In genomic region chr2:73510025-73510288, GRCm38 (mm10) we compare ENCODE assay signal across 12 mouse cellular contexts. TPM values are rescaled to one million over a fixed set of nuclear protein-coding genes. Genes with fewer than 3 reads are reported as not detected.
DNase-seq lines count a peak whose midpoint lies in the region; ATAC-seq lines count a peak whose summit lies in the region.
"Had no signal": no experiment of that assay in that cellular context is flagged by ENCODE, and none has a peak within 500 bp of the region (broad histone marks: within the 10 kb centered on the region; RNA-seq: fewer than 3 reads in every experiment).

No protein-coding gene starts in this region.

- H3K4me2 ChIP-seq in heart, embryonic 16.5 days (ENCODE audit: low read depth, low read length): no peak overlapping the region
- peak overlapping the region; percentile 16 for H3K4me2 ChIP-seq in lung, embryonic 16.5 days (ENCODE audit: low read depth, low read length)
- H3K4me2 ChIP-seq in stomach, embryonic 15.5 days: no peak overlapping the region
- H3K4me2 ChIP-seq: midbrain, embryonic 11.5 days had no signal

- no peak overlapping the region for H3K9ac ChIP-seq in heart, embryonic 16.5 days (ENCODE audit: low read length)
- H3K9ac ChIP-seq in lung, embryonic 16.5 days (ENCODE audit: low read length): no peak overlapping the region
- no peak overlapping the region for H3K9ac ChIP-seq in stomach, embryonic 15.5 days
- H3K9ac ChIP-seq: forebrain, postnatal 0 days; liver, embryonic 14.5 days had no signal

- no peak overlapping the region for H3K4me3 ChIP-seq in heart, embryonic 16.5 days (ENCODE audit: low read length)
- H3K4me3 ChIP-seq in lung, embryonic 16.5 days (ENCODE audit: low read length): no peak overlapping the region
- no peak overlapping the region for H3K4me3 ChIP-seq in stomach, embryonic 15.5 days (replicated peaks)

- ATAC-seq in heart, embryonic 16.5 days (replicated peaks; ENCODE audit: extremely low read depth, insufficient read depth, low FRiP score): no peak
- no peak for ATAC-seq in lung, embryonic 16.5 days (ENCODE audit: low read depth)
- ATAC-seq in stomach, embryonic 15.5 days (ENCODE audit: insufficient read depth, low FRiP score, low read depth): no peak
- ATAC-seq: forebrain, postnatal 0 days had no signal

- WGBS in heart, embryonic 16.5 days: 48% methylated on average over 3 of the region's 3 CpGs
- 58% methylated on average over 3 of the region's 3 CpGs for WGBS in lung, embryonic 16.5 days
- 79% methylated on average over 3 of the region's 3 CpGs for WGBS in stomach, embryonic 15.5 days

- intact Hi-C loops in heart, postnatal 36 days (cut with DNase I): loop anchor here (2.0 kb wide), 1 partner anchor 19 kb away; the partner anchor contains the start of gene Wipf1

- no peaks in the 10 kb centered on the region for H3K36me3 ChIP-seq in heart, embryonic 16.5 days (ENCODE audit: control insufficient read depth, insufficient read depth)
- H3K36me3 ChIP-seq in lung, embryonic 16.5 days (ENCODE audit: control insufficient read depth, insufficient read depth, low read length): no peaks in the 10 kb centered on the region
- H3K36me3 ChIP-seq in stomach, embryonic 15.5 days: no peaks in the 10 kb centered on the region

- no peaks in the 10 kb centered on the region for H3K27me3 ChIP-seq in heart, embryonic 16.5 days (ENCODE audit: control insufficient read depth, insufficient read depth, low read length)
- no peaks in the 10 kb centered on the region for H3K27me3 ChIP-seq in lung, embryonic 16.5 days (ENCODE audit: control insufficient read depth, insufficient read depth, low read depth, low read length)
- no peaks in the 10 kb centered on the region for H3K27me3 ChIP-seq in stomach, embryonic 15.5 days (replicated peaks)

- H3K9me3 ChIP-seq in heart, embryonic 16.5 days (replicated peaks; ENCODE audit: control insufficient read depth, low read length): no peaks in the 10 kb centered on the region
- H3K9me3 ChIP-seq in lung, embryonic 16.5 days (ENCODE audit: control insufficient read depth, low read length): no peaks in the 10 kb centered on the region
- no peaks in the 10 kb centered on the region for H3K9me3 ChIP-seq in stomach, embryonic 15.5 days

- peak overlapping the region; percentile 78 for H3K27ac ChIP-seq in heart, embryonic 16.5 days (ENCODE audit: low read length)
- peak overlapping the region; percentile 64 for H3K27ac ChIP-seq in lung, embryonic 16.5 days (ENCODE audit: low read length)
- 0 out of 2 replicates have a peak overlapping the region, but pooled peaks have one; percentile 7 for H3K27ac ChIP-seq in stomach, embryonic 15.5 days
- H3K27ac ChIP-seq: liver, embryonic 14.5 days had no signal

- peaks cover 13% of the 10 kb centered on the region for H3K4me1 ChIP-seq in heart, embryonic 16.5 days (ENCODE audit: control insufficient read depth, insufficient read depth, low read length)
- H3K4me1 ChIP-seq in lung, embryonic 16.5 days (replicated peaks; ENCODE audit: control insufficient read depth, insufficient read depth, low read length): peaks cover 12% of the 10 kb centered on the region
- H3K4me1 ChIP-seq in stomach, embryonic 15.5 days: 0 out of 2 replicates have a peak, but pooled peaks cover 7% of the 10 kb centered on the region

- DNase-seq in adrenal gland, adult (ENCODE audit: inconsistent age in 2 of 2, low spot score in 1 of 2): peak; percentile 60 to 79
- no peak for DNase-seq in adrenal gland, postnatal 4 days (ENCODE audit: low spot score in 2 of 2)
- no peak for DNase-seq in heart, postnatal 36 days
- no peak for DNase-seq in lung, postnatal 4 days
- DNase-seq in testis, postnatal 10 days (ENCODE audit: low spot score): no peak
- DNase-seq: cerebellum, adult 9-11 months; forebrain, postnatal 0 days had no signal

RNA-seq across cellular contexts. Expression of gene Wipf1, which starts 19.6 kb away (rescaled TPM):
- total RNA-seq in adrenal gland, postnatal 4 days (2021): 10 to 100 TPM; 20.4 to 22.1 TPM
- 5.0 and 7.4 TPM in 2 replicates for polyA plus RNA-seq in heart, embryonic 16.5 days (2015; fragmentation: Nextera tagmentation; extraction: Ambion mirVana)
- total RNA-seq in heart, postnatal 36 days (2021): 10 to 100 TPM; 15.4 to 15.5 TPM
- 9.4 and 12.6 TPM in 2 replicates for polyA plus RNA-seq in lung, embryonic 16.5 days (2015; fragmentation: Nextera tagmentation; extraction: Ambion mirVana)
- 6.9 and 7.6 TPM in 2 replicates for polyA plus RNA-seq in stomach, embryonic 15.5 days (2015; fragmentation: Nextera tagmentation; extraction: Ambion mirVana)

Comparison
In these comparisons a context has a peak if more than half of its experiments do, and no peak if none do; other contexts are left out.
1. DNase-seq: peak in adrenal gland, adult (2 of 2); none in adrenal gland, postnatal 4 days (0 of 2), heart, postnatal 36 days (0 of 2), lung, postnatal 4 days (0 of 2) and testis, postnatal 10 days (single experiment).
2. H3K27ac ChIP-seq: peak in every context shown above with its lines; median percentile 78 in heart, embryonic 16.5 days; 64 in lung, embryonic 16.5 days; 7 in stomach, embryonic 15.5 days.